Mouse (Mus musculus) cerebellum, adult 11 months (tissue): ENCODE data around the gene Pde4d.
A peak's percentile ranks its signal among the peaks of the same experiment; 100 is the strongest.

Experiments used
- DNase-seq: peaks from one replicate; pipeline ENCODE4 v3.0.0; 2022

Pde4d gene

GRCm38 (mm10) chr13:109732655-109733376 is 1283.1 kb downstream of the Pde4d start:
- DNase-seq, result no peak

- DNase-seq, result no peak
Measured at GRCm38 (mm10) chr13:109736290-109737078, 1286.7 kb downstream of the Pde4d start.

- no peak for DNase-seq
Measured at GRCm38 (mm10) chr13:109746492-109746891, 1296.7 kb downstream of the Pde4d start.

GRCm38 (mm10) chr13:109752236-109752863 is 1302.6 kb downstream of the Pde4d start:
- DNase-seq, result no peak

GRCm38 (mm10) chr13:109756854-109757253 is 1307.1 kb downstream of the Pde4d start:
- no peak for DNase-seq

GRCm38 (mm10) chr13:109759201-109759600 is 1309.5 kb downstream of the Pde4d start:
- peak; percentile 8 for DNase-seq

GRCm38 (mm10) chr13:109761081-109761480 is 1311.3 kb downstream of the Pde4d start:
- no peak for DNase-seq

- no peak for DNase-seq
Measured at GRCm38 (mm10) chr13:109774791-109775190, 1325.0 kb downstream of the Pde4d start.

- no peak for DNase-seq
Measured at GRCm38 (mm10) chr13:109775197-109775596, 1325.4 kb downstream of the Pde4d start.

- peak; percentile 86 for DNase-seq
Measured at GRCm38 (mm10) chr13:109776116-109776515, 1326.4 kb downstream of the Pde4d start.

GRCm38 (mm10) chr13:109776995-109777394 is 1327.2 kb downstream of the Pde4d start:
- no peak for DNase-seq

GRCm38 (mm10) chr13:109777441-109777840 is 1327.7 kb downstream of the Pde4d start:
- no peak for DNase-seq

GRCm38 (mm10) chr13:109778297-109778835 is 1328.6 kb downstream of the Pde4d start:
- DNase-seq, result no peak

- no peak for DNase-seq
Measured at GRCm38 (mm10) chr13:109781466-109781865, 1331.7 kb downstream of the Pde4d start.

GRCm38 (mm10) chr13:109788604-109789003 is 1338.9 kb downstream of the Pde4d start:
- DNase-seq, result no peak

GRCm38 (mm10) chr13:109789151-109789550 is 1339.4 kb downstream of the Pde4d start:
- no peak for DNase-seq

GRCm38 (mm10) chr13:109790045-109790715 is 1340.4 kb downstream of the Pde4d start:
- no peak for DNase-seq

GRCm38 (mm10) chr13:109793918-109794317 is 1344.2 kb downstream of the Pde4d start:
- DNase-seq, result no peak

GRCm38 (mm10) chr13:109798651-109799050 is 1348.9 kb downstream of the Pde4d start:
- no peak for DNase-seq

GRCm38 (mm10) chr13:109802201-109802600 is 1352.5 kb downstream of the Pde4d start:
- no peak for DNase-seq

GRCm38 (mm10) chr13:109806193-109806966 is 1356.6 kb downstream of the Pde4d start:
- DNase-seq, result no peak

- no peak for DNase-seq
Measured at GRCm38 (mm10) chr13:109807036-109807435, 1357.3 kb downstream of the Pde4d start.
